Mouse (Mus musculus) 3T3-L1 (cell line): ENCODE results near the gene Kctd8.
A peak's percentile ranks its signal among the peaks of the same experiment; 100 is the strongest.
"Not testable (repeated sequence)": the region's sequence is repeated elsewhere in the genome, so short reads cannot be mapped to it uniquely, and the experiment has no call there.

Experiments
- DNase-seq: peaks from one replicate; pipeline ENCODE4 v3.0.0-alpha.2; 2015; ENCODE audit warnings: low read depth, low spot score

The Kctd8 gene

GRCm38 (mm10) chr5:69340919-69341801 lies at the start of gene Kctd8:
TSS of gene Kctd8 (minus strand) at chr5:69341679.
- no peak for DNase-seq

- DNase-seq, result no peak
Measured at GRCm38 (mm10) chr5:69379072-69379471, 37.6 kb upstream of the Kctd8 start.

GRCm38 (mm10) chr5:69350596-69350995 lies 9.1 kb upstream of the Kctd8 start:
- DNase-seq, result no peak

- no peak for DNase-seq
Measured at GRCm38 (mm10) chr5:69340102-69340918, 1.2 kb downstream of the Kctd8 start.

- no peak for DNase-seq
Measured at GRCm38 (mm10) chr5:69339623-69339970, 1.9 kb downstream of the Kctd8 start.

- DNase-seq, result no peak
Measured at GRCm38 (mm10) chr5:69338916-69339622, 2.4 kb downstream of the Kctd8 start.

GRCm38 (mm10) chr5:69327561-69327960 lies 13.9 kb downstream of the Kctd8 start:
- no peak for DNase-seq

GRCm38 (mm10) chr5:69324566-69325230 lies 16.8 kb downstream of the Kctd8 start:
- no peak for DNase-seq

- DNase-seq, result peak; percentile 2
Measured at GRCm38 (mm10) chr5:69312611-69313010, 28.9 kb downstream of the Kctd8 start.

- DNase-seq, result no peak
Measured at GRCm38 (mm10) chr5:69301665-69302064, 39.8 kb downstream of the Kctd8 start.

- no peak for DNase-seq
Measured at GRCm38 (mm10) chr5:69292353-69292752, 49.1 kb downstream of the Kctd8 start.

- DNase-seq, result no peak
Measured at GRCm38 (mm10) chr5:69284359-69284758, 57.1 kb downstream of the Kctd8 start.

- no peak for DNase-seq
Measured at GRCm38 (mm10) chr5:69252366-69252765, 89.1 kb downstream of the Kctd8 start.

- DNase-seq, result no peak
Measured at GRCm38 (mm10) chr5:69241931-69242330, 99.5 kb downstream of the Kctd8 start.

- no peak for DNase-seq
Measured at GRCm38 (mm10) chr5:69233560-69233959, 107.9 kb downstream of the Kctd8 start.

GRCm38 (mm10) chr5:69231649-69232048 lies 109.8 kb downstream of the Kctd8 start:
- not testable (repeated sequence) for DNase-seq

- no peak for DNase-seq
Measured at GRCm38 (mm10) chr5:69227147-69227546, 114.3 kb downstream of the Kctd8 start.

- no peak for DNase-seq
Measured at GRCm38 (mm10) chr5:69222608-69223007, 118.9 kb downstream of the Kctd8 start.

GRCm38 (mm10) chr5:69215216-69215615 lies 126.3 kb downstream of the Kctd8 start:
- DNase-seq, result no peak

GRCm38 (mm10) chr5:69209401-69209800 lies 132.1 kb downstream of the Kctd8 start:
- DNase-seq, result no peak

GRCm38 (mm10) chr5:69207713-69208112 lies 133.8 kb downstream of the Kctd8 start:
- DNase-seq, result no peak
